Mouse (Mus musculus) CD8-positive naive resting alpha-beta T cell, adult 57 days (primary cell): Measurements from ENCODE around the gene Mcpt4. TPM values are rescaled to one million over a fixed set of nuclear protein-coding genes. Genes with fewer than 3 reads are reported as not detected.

Experiments used
- total RNA-seq: library from RNA; stranded (reverse); gene quantifications from one replicate; pipeline ENCODE4 v1.2.4, GENCODE M21; 2023

The Mcpt4 gene
- not detected for total RNA-seq

GRCm38 (mm10) chr14:56062213-56062612 is at the start of gene Mcpt4:
Gene Mcpt4, minus strand, starts transcription at chr14:56062313.

GRCm38 (mm10) chr14:56102386-56102785 is 40.3 kb upstream of the Mcpt4 start, which contains the start of gene Ctsg:
Gene Ctsg, minus strand, starts transcription at chr14:56102574.

GRCm38 (mm10) chr14:56085167-56085566 is 23.1 kb upstream of the Mcpt4 start, which contains the start of gene Mcpt8:
Gene Mcpt8, minus strand, starts transcription at chr14:56085273.

GRCm38 (mm10) chr14:56041792-56042191 is 20.3 kb downstream of the Mcpt4 start, which contains the start of gene Mcpt2:
Gene Mcpt2, plus strand, starts transcription at chr14:56042041.

GRCm38 (mm10) chr14:56030395-56030794 is 31.7 kb downstream of the Mcpt4 start, which contains the start of gene Mcpt9:
Gene Mcpt9, minus strand, starts transcription at chr14:56030495.

GRCm38 (mm10) chr14:56017671-56018070 is 44.4 kb downstream of the Mcpt4 start, which contains the start of gene Mcpt1:
Gene Mcpt1, plus strand, starts transcription at chr14:56017971.

Other genes with a start within 250 kb of the Mcpt4 start
- gene Nfatc4, start 239.2 kb downstream of the Mcpt4 start, total RNA-seq: not detected
- gene Nynrin, start 208.3 kb downstream of the Mcpt4 start, total RNA-seq: 0.43 TPM
- not detected for gene Cbln3, start 177.9 kb downstream of the Mcpt4 start, total RNA-seq
- gene Khnyn, start 177.4 kb downstream of the Mcpt4 start, total RNA-seq: 63.1 TPM
- gene Sdr39u1, start 162.0 kb downstream of the Mcpt4 start, total RNA-seq: 44.2 TPM
- not detected for gene Cma1, start 117.6 kb downstream of the Mcpt4 start, total RNA-seq
- not detected for gene Cma2, start 111.3 kb downstream of the Mcpt4 start, total RNA-seq
- gene Mcpt1, start 44.3 kb downstream of the Mcpt4 start, total RNA-seq: not detected
- gene Mcpt9, start 31.8 kb downstream of the Mcpt4 start, total RNA-seq: not detected
- not detected for gene Mcpt2, start 20.3 kb downstream of the Mcpt4 start, total RNA-seq
- gene Mcpt8, start 23.0 kb upstream of the Mcpt4 start, total RNA-seq: not detected
- gene Ctsg, start 40.3 kb upstream of the Mcpt4 start, total RNA-seq: not detected
- not detected for gene Gzme, start 58.3 kb upstream of the Mcpt4 start, total RNA-seq
- gene Gzmd, start 70.3 kb upstream of the Mcpt4 start, total RNA-seq: not detected
- not detected for gene Gzmg, start 97.3 kb upstream of the Mcpt4 start, total RNA-seq
- not detected for gene Gzmn, start 112.3 kb upstream of the Mcpt4 start, total RNA-seq
- gene Gzmf, start 149.1 kb upstream of the Mcpt4 start, total RNA-seq: not detected
- 0.61 TPM for gene Gzmc, start 172.3 kb upstream of the Mcpt4 start, total RNA-seq
- gene Gzmb, start 199.9 kb upstream of the Mcpt4 start, total RNA-seq: 2.5 TPM